Mouse (Mus musculus) kidney, embryonic 14.5 days (tissue): ENCODE measurements at regions not wholly inside any gene's neighbourhood (a gene's known extent, or its start where the extent isn't known, plus 50 kb on each side); places are given as distances from the start of the nearest gene placed in this dataset.

Experiments used
- ATAC-seq: fragments of 200-750 bp; cut with Nextera tagmentation; 2 replicates; pipeline ENCODE4 v1.8.0; 2017; ENCODE audit warnings: moderate number of reproducible peaks, mild to moderate bottlenecking, moderate TSS enrichment, moderate library complexity; ENCODE audit not compliant: low FRiP score, low TSS enrichment
- H3K27ac ChIP-seq: fragments of 300-500 bp; sonication (generic); 2 replicates; pipeline ENCODE4 v1.5.1; 2014; ENCODE audit warnings: low read depth, mild to moderate bottlenecking, low read length, moderate library complexity, mixed read lengths
- H3K27me3 ChIP-seq: fragments of 300-500 bp; sonication (generic); 2 replicates; pipeline ENCODE4 v1.6.1; 2014; ENCODE audit warnings: mild to moderate bottlenecking, low read length; ENCODE audit not compliant: control insufficient read depth, insufficient read depth
- H3K36me3 ChIP-seq: fragments of 300-500 bp; sonication (generic); 2 replicates; pipeline ENCODE4 v1.6.1; 2014; ENCODE audit warnings: low read length, mixed read lengths; ENCODE audit not compliant: control insufficient read depth, insufficient read depth
- H3K4me1 ChIP-seq: fragments of 300-500 bp; sonication (generic); 2 replicates; pipeline ENCODE4 v1.6.1; 2014; ENCODE audit warnings: low read length, mixed read lengths; ENCODE audit not compliant: control insufficient read depth, insufficient read depth
- H3K4me2 ChIP-seq: fragments of 300-500 bp; sonication (generic); replicated peaks from 2 replicates; pipeline ENCODE4 v1.6.1; 2014; ENCODE audit warnings: low read depth, mild to moderate bottlenecking, low read length
- H3K4me3 ChIP-seq: fragments of 300-500 bp; sonication (generic); 2 replicates; pipeline ENCODE4 v1.5.1; 2014; ENCODE audit warnings: mild to moderate bottlenecking, low read length
- H3K9ac ChIP-seq: fragments of 300-500 bp; sonication (generic); 2 replicates; pipeline ENCODE4 v1.6.1; 2014; ENCODE audit warnings: low read depth, mild to moderate bottlenecking, low read length, moderate library complexity
- H3K9me3 ChIP-seq: fragments of 300-500 bp; sonication (generic); 2 replicates; pipeline ENCODE4 v1.6.1; 2016; ENCODE audit warnings: low read length; ENCODE audit not compliant: control insufficient read depth
- WGBS: fragments of 180-500 bp; shearing (Covaris S2); extraction: QIAGEN DNeasy Blood & Tissue Kit; methylation state at CpG from one replicate; pipeline ENCODE4 v1.1.7; 2014; 5-methylcytosine and 5-hydroxymethylcytosine counted together

GRCm38 (mm10) chr16:24215353-24215752 lies 178.0 kb upstream of the Lpp start:
- Histone ChIP-seq H3K4me3 (no peak overlapping the region), H3K27ac (no peak overlapping the region), H3K9me3 (no peaks in the 10 kb centered on the region), H3K4me1 (peaks cover 5% of the 10 kb centered on the region; the same call in 1 of the 2 replicates), H3K9ac (no peak overlapping the region), H3K4me2 (no peak overlapping the region), H3K27me3 (no peaks in the 10 kb centered on the region), H3K36me3 (no peaks in the 10 kb centered on the region)
- no peak for ATAC-seq
- WGBS = 93% methylated on average over 8 of the region's 8 CpGs

GRCm38 (mm10) chr16:24213577-24213976 lies 179.7 kb upstream of the Lpp start:
- Histone ChIP-seq H3K27ac (no peak overlapping the region), H3K4me1 (peaks cover 3% of the 10 kb centered on the region; the same call in 1 of the 2 replicates), H3K27me3 (no peaks in the 10 kb centered on the region), H3K4me3 (no peak overlapping the region), H3K9me3 (no peaks in the 10 kb centered on the region), H3K4me2 (no peak overlapping the region), H3K9ac (no peak overlapping the region), H3K36me3 (no peaks in the 10 kb centered on the region)
- WGBS = 94% methylated on average over 3 of the region's 3 CpGs
- ATAC-seq = no peak

DNA sequence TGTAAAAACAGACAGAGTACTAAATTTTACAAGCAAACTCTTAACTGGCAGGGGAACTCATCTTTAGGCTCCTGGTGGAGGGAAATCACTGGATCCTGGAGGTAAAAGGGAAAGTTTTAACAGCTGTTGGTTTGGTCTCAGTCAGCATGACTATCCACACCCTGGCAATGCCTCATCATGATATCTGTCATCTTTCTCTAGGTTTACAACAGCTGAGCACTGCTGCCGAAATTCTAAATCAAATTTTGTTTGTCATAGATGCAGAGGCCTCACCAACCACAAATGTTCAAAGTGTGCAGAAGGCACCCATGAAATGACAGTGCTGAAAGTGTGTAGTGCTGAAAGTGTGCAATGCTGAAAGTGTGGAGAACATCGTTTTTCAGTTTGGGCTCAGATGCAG lies 180.6 kb upstream of the Lpp start:
- no peak for ATAC-seq
- Histone ChIP-seq H3K9ac (no peak overlapping the region), H3K4me2 (no peak overlapping the region), H3K27ac (no peak overlapping the region), H3K27me3 (no peaks in the 10 kb centered on the region), H3K36me3 (no peaks in the 10 kb centered on the region), H3K4me3 (no peak overlapping the region), H3K9me3 (no peaks in the 10 kb centered on the region), H3K4me1 (no peaks in the 10 kb centered on the region)
- 93% methylated on average over 2 of the region's 2 CpGs for WGBS

DNA sequence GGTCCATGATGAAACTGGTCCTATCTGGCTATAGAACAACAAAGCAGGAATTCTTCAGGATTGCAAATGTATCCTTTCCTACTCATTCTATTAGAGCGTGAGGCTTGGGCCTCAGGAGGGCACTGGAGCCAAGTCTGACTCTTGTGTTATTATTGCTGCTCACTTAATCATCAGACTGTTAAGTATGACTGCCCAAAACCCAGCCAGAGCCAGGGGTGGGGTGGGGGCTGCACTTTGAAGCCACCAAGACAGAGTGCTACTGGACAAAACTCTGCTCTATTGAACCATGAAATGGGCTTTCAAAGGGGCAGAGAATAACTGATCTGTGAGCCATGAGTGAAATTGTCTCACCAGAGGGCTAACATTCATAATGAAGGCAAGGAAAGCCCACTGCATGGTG lies 181.7 kb upstream of the Lpp start:
- peak; percentile 55; the same call in 1 of the 2 replicates for ATAC-seq
- no peaks in the 10 kb centered on the region for H3K9me3 ChIP-seq
- peaks cover under 1% of the 10 kb centered on the region; the same call in 1 of the 2 replicates for H3K4me1 ChIP-seq
- no peaks in the 10 kb centered on the region for H3K27me3 ChIP-seq
- WGBS = 57% methylated on average over 1 of the region's 1 CpGs
- no peak overlapping the region for H3K27ac ChIP-seq
- no peak overlapping the region for H3K4me2 ChIP-seq
- no peak overlapping the region for H3K9ac ChIP-seq
- H3K36me3 ChIP-seq = no peaks in the 10 kb centered on the region
- H3K4me3 ChIP-seq = no peak overlapping the region

GRCm38 (mm10) chr16:24208876-24209275 lies 184.4 kb upstream of the Lpp start:
- no peak for ATAC-seq

GRCm38 (mm10) chr16:24208118-24208517 lies 185.2 kb upstream of the Lpp start:
- Histone ChIP-seq H3K9ac (no peak overlapping the region), H3K9me3 (no peaks in the 10 kb centered on the region), H3K27me3 (no peaks in the 10 kb centered on the region), H3K4me1 (peaks cover 3% of the 10 kb centered on the region; the same call in 1 of the 2 replicates), H3K36me3 (no peaks in the 10 kb centered on the region), H3K27ac (no peak overlapping the region), H3K4me3 (no peak overlapping the region), H3K4me2 (no peak overlapping the region)
- WGBS = 88% methylated on average over 2 of the region's 2 CpGs
- ATAC-seq = no peak

More at GRCm38 (mm10) chr16:24208876-24209275, 184.4 kb upstream of the Lpp start:
- H3K27me3 ChIP-seq = no peaks in the 10 kb centered on the region
- no peak overlapping the region for H3K27ac ChIP-seq
- no peaks in the 10 kb centered on the region for H3K36me3 ChIP-seq
- H3K4me1 ChIP-seq = peaks cover 3% of the 10 kb centered on the region; the same call in 1 of the 2 replicates
- WGBS = 61% methylated on average over 2 of the region's 2 CpGs
- H3K4me2 ChIP-seq = no peak overlapping the region
- H3K9ac ChIP-seq = no peak overlapping the region
- H3K4me3 ChIP-seq = no peak overlapping the region
- no peaks in the 10 kb centered on the region for H3K9me3 ChIP-seq

DNA sequence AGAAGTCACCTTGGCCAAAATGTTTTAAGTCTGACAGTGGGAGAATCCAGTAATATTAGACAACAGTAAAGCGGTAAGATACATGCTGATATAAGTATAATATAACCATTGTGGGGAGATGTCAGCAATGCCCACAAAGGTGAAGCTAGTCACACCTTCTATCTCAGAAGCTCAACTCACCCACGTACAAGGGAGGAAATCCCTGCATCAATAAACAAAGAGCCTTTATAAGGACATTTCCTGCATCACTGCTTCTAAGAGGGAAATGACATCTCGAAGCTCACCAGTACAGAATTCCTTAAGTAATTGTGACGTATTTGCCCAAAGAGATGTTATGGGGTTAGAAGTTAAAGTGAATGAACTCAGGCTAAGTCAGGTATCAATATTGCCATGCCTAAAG lies 186.3 kb upstream of the Lpp start:
- ATAC-seq = no peak
- no peaks in the 10 kb centered on the region for H3K36me3 ChIP-seq
- no peaks in the 10 kb centered on the region for H3K27me3 ChIP-seq
- no peak overlapping the region for H3K4me3 ChIP-seq
- WGBS = 41% methylated on average over 4 of the region's 4 CpGs
- no peak overlapping the region for H3K4me2 ChIP-seq
- no peak overlapping the region for H3K9ac ChIP-seq
- H3K4me1 ChIP-seq = peaks cover 3% of the 10 kb centered on the region; the same call in 1 of the 2 replicates
- H3K27ac ChIP-seq = no peak overlapping the region
- no peaks in the 10 kb centered on the region for H3K9me3 ChIP-seq

DNA sequence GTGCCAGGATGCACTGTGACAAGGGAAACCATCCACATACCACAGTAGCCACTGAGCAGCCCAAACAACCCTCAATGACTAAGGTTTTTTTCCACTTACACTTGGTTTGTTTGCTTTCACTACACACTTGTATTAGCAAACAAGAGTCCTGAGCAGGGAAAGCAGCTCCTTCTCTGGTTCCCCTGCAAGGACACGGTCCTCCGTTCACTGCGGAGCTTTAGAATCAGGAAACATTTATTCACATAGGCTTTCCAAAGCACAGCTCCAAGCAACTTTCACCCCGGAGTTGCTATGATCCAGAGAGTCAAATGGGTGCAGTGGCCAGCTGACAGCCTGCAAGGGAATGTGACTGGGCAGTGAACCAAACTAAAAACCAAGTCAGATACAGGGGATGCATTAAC lies 186.8 kb upstream of the Lpp start:
- no peak overlapping the region for H3K4me2 ChIP-seq
- H3K4me1 ChIP-seq = peaks cover 3% of the 10 kb centered on the region; the same call in 1 of the 2 replicates
- no peak overlapping the region for H3K9ac ChIP-seq
- WGBS = 66% methylated on average over 4 of the region's 4 CpGs
- H3K27me3 ChIP-seq = no peaks in the 10 kb centered on the region
- H3K27ac ChIP-seq = no peak overlapping the region
- no peak for ATAC-seq
- no peaks in the 10 kb centered on the region for H3K36me3 ChIP-seq
- H3K4me3 ChIP-seq = no peak overlapping the region
- H3K9me3 ChIP-seq = no peaks in the 10 kb centered on the region

- H3K9me3 ChIP-seq = no peaks in the 10 kb centered on the region
- ATAC-seq = peak; percentile 82
- no peak overlapping the region for H3K4me3 ChIP-seq
- no peak overlapping the region for H3K9ac ChIP-seq
- H3K36me3 ChIP-seq = no peaks in the 10 kb centered on the region
- no peak overlapping the region for H3K4me2 ChIP-seq
- H3K27me3 ChIP-seq = no peaks in the 10 kb centered on the region
- H3K27ac ChIP-seq = no peak overlapping the region
- 30% methylated on average over 5 of the region's 5 CpGs for WGBS
- peaks cover 3% of the 10 kb centered on the region; the same call in 1 of the 2 replicates for H3K4me1 ChIP-seq
These were observed 187.7 kb upstream of the Lpp start for GRCm38 (mm10) chr16:24205594-24205993.
